Mouse (Mus musculus) left cerebral cortex, postnatal 10 days (tissue): ENCODE measurements around the gene Evi5. TPM values are rescaled to one million over a fixed set of nuclear protein-coding genes. Genes with fewer than 3 reads are reported as not detected.

Experiments
- DNase-seq, 2 experiments: peaks; one replicate each; pipeline ENCODE4 v3.0.0; 2021 to 2022; ENCODE audit warnings: low spot score in 2 of 2, mixed read lengths in 1 of 2; ENCODE audit errors: extremely low spot score in 1 of 2
- intact Hi-C: fragments of 180-260 bp; cut with DNase I; formaldehyde crosslinking; loops from one replicate; pipeline ENCODE4 v1.15.1; 2025
- total RNA-seq, 2 experiments: library from RNA; stranded (reverse); gene quantifications; 2 replicates each; pipeline ENCODE4 v1.2.3; 2021

The Evi5 gene
- total RNA-seq, 2 experiments from 2014 or later: 67.0 to 72.2 TPM

DNA sequence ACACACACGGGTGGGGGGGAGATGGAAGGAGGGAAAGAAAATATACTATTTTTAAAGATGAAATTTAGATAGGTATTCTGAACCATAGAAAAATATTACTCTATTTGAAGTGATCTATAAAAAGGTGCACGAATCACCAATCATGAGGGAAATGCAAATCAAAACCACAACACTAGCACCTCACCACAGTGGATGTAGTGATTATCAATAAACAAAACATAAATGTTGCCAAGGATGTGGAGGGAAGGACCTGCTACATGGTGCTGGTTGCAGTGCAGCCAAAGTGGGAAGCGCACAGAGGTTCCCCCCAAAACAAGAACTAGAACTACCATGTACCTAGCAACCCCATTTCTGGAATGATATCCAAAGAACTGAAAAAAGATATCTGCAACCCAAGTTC lies 179.9 kb downstream of the Evi5 start:
- intact Hi-C loops: no loop called here
- DNase-seq: no peak

Other genes starting within 250 kb of the Evi5 start
- not detected for gene Gfi1, start 149.1 kb downstream of the Evi5 start, total RNA-seq
- not detected for gene Ube2d2b, start 45.0 kb downstream of the Evi5 start, total RNA-seq
- gene Rpl5, start 25.4 kb upstream of the Evi5 start, total RNA-seq: 100 to 1,000 TPM; 109 to 116 TPM
- 10 to 100 TPM; 55.3 to 60.5 TPM for gene Fam69a, start 112.0 kb upstream of the Evi5 start, total RNA-seq
- 10 to 100 TPM; 59.3 to 60.0 TPM for gene Mtf2, start 190.6 kb upstream of the Evi5 start, total RNA-seq